Mouse (Mus musculus): ENCODE data around the gene Amotl1. TPM values are rescaled to one million over a fixed set of nuclear protein-coding genes. Genes with fewer than 3 reads are reported as not detected.

Gene Amotl1
- polyA plus RNA-seq, 1 experiment from 2014 or later, result 0.06 TPM

- Histone ChIP-seq H3K27ac (no peak overlapping the region), H3K4me3 (ENCODE audit: inconsistent target) (no peak overlapping the region), H3K36me3 (ENCODE audit: inconsistent target) (no peaks in the 10 kb centered on the region), H3K79me2 (ENCODE audit: inconsistent target) (no peaks in the 10 kb centered on the region)
- WGBS (ENCODE audit: missing documents), result 18% methylated on average over 2 of the region's 2 CpGs
These were observed 76.4 kb downstream of the Amotl1 start for GRCm38 (mm10) chr9:14568487-14568886.

GRCm38 (mm10) chr9:14564486-14564885, 80.4 kb downstream of the Amotl1 start:
- WGBS (ENCODE audit: missing documents), result 52% methylated on average over 3 of the region's 3 CpGs
- no peak overlapping the region for H3K4me3 ChIP-seq (ENCODE audit: inconsistent target)

GRCm38 (mm10) chr9:14563351-14563750, 81.5 kb downstream of the Amotl1 start:
- no peak overlapping the region for H3K4me3 ChIP-seq (ENCODE audit: inconsistent target)
- H3K27ac ChIP-seq, result no peak overlapping the region
- WGBS (ENCODE audit: missing documents), result 89% methylated on average over 7 of the region's 7 CpGs
- H3K79me2 ChIP-seq (ENCODE audit: inconsistent target), result no peaks in the 10 kb centered on the region
- no peaks in the 10 kb centered on the region for H3K36me3 ChIP-seq (ENCODE audit: inconsistent target)

More at GRCm38 (mm10) chr9:14564486-14564885, 80.4 kb downstream of the Amotl1 start:
- Histone ChIP-seq H3K27ac (no peak overlapping the region), H3K36me3 (ENCODE audit: inconsistent target) (no peaks in the 10 kb centered on the region), H3K79me2 (ENCODE audit: inconsistent target) (no peaks in the 10 kb centered on the region)

GRCm38 (mm10) chr9:14560545-14560944, 84.3 kb downstream of the Amotl1 start:
- Histone ChIP-seq H3K27ac (no peak overlapping the region), H3K79me2 (ENCODE audit: inconsistent target) (no peaks in the 10 kb centered on the region), H3K36me3 (ENCODE audit: inconsistent target) (no peaks in the 10 kb centered on the region), H3K4me3 (ENCODE audit: inconsistent target) (no peak overlapping the region)
- WGBS (ENCODE audit: missing documents), result 83% methylated on average over 4 of the region's 4 CpGs

GRCm38 (mm10) chr9:14559996-14560395, 84.9 kb downstream of the Amotl1 start:
- WGBS (ENCODE audit: missing documents), result 91% methylated on average over 9 of the region's 9 CpGs
- H3K79me2 ChIP-seq (ENCODE audit: inconsistent target), result no peaks in the 10 kb centered on the region
- no peaks in the 10 kb centered on the region for H3K36me3 ChIP-seq (ENCODE audit: inconsistent target)
- H3K4me3 ChIP-seq (ENCODE audit: inconsistent target), result no peak overlapping the region
- no peak overlapping the region for H3K27ac ChIP-seq

GRCm38 (mm10) chr9:14559430-14559829, 85.4 kb downstream of the Amotl1 start:
- no peak overlapping the region for H3K4me3 ChIP-seq (ENCODE audit: inconsistent target)
- no peaks in the 10 kb centered on the region for H3K79me2 ChIP-seq (ENCODE audit: inconsistent target)
- WGBS (ENCODE audit: missing documents), result 34% methylated on average over 10 of the region's 10 CpGs
- no peaks in the 10 kb centered on the region for H3K36me3 ChIP-seq (ENCODE audit: inconsistent target)
- H3K27ac ChIP-seq, result no peak overlapping the region

GRCm38 (mm10) chr9:14558332-14558731, 86.5 kb downstream of the Amotl1 start:
- 91% methylated on average over 10 of the region's 10 CpGs for WGBS (ENCODE audit: missing documents)
- Histone ChIP-seq H3K27ac (no peak overlapping the region), H3K4me3 (ENCODE audit: inconsistent target) (no peak overlapping the region), H3K79me2 (ENCODE audit: inconsistent target) (no peaks in the 10 kb centered on the region), H3K36me3 (ENCODE audit: inconsistent target) (no peaks in the 10 kb centered on the region)

- Histone ChIP-seq H3K4me3 (ENCODE audit: inconsistent target) (no peak overlapping the region), H3K36me3 (ENCODE audit: inconsistent target) (no peaks in the 10 kb centered on the region), H3K79me2 (ENCODE audit: inconsistent target) (no peaks in the 10 kb centered on the region), H3K27ac (no peak overlapping the region)
- WGBS (ENCODE audit: missing documents), result 68% methylated on average over 11 of the region's 11 CpGs
These were observed 96.5 kb downstream of the Amotl1 start for GRCm38 (mm10) chr9:14548366-14548761.

- Histone ChIP-seq H3K79me2 (ENCODE audit: inconsistent target) (no peaks in the 10 kb centered on the region), H3K36me3 (ENCODE audit: inconsistent target) (no peaks in the 10 kb centered on the region), H3K27ac (no peak overlapping the region), H3K4me3 (ENCODE audit: inconsistent target) (no peak overlapping the region)
- 74% methylated on average over 11 of the region's 12 CpGs for WGBS (ENCODE audit: missing documents)
These were observed 97.1 kb downstream of the Amotl1 start for GRCm38 (mm10) chr9:14547584-14548365.

- H3K4me3 ChIP-seq (ENCODE audit: inconsistent target), result no peak overlapping the region
- 88% methylated on average over 9 of the region's 9 CpGs for WGBS (ENCODE audit: missing documents)
- no peaks in the 10 kb centered on the region for H3K79me2 ChIP-seq (ENCODE audit: inconsistent target)
- no peaks in the 10 kb centered on the region for H3K36me3 ChIP-seq (ENCODE audit: inconsistent target)
- H3K27ac ChIP-seq, result no peak overlapping the region
These were observed 100.7 kb downstream of the Amotl1 start for GRCm38 (mm10) chr9:14544034-14544757.

GRCm38 (mm10) chr9:14534833-14535456, 109.9 kb downstream of the Amotl1 start:
- Histone ChIP-seq H3K27ac (no peak overlapping the region), H3K36me3 (ENCODE audit: inconsistent target) (no peaks in the 10 kb centered on the region), H3K4me3 (ENCODE audit: inconsistent target) (no peak overlapping the region), H3K79me2 (ENCODE audit: inconsistent target) (no peaks in the 10 kb centered on the region)
- 87% methylated on average over 9 of the region's 9 CpGs for WGBS (ENCODE audit: missing documents)

- no peaks in the 10 kb centered on the region for H3K79me2 ChIP-seq (ENCODE audit: inconsistent target)
- 90% methylated on average over 2 of the region's 2 CpGs for WGBS (ENCODE audit: missing documents)
- H3K36me3 ChIP-seq (ENCODE audit: inconsistent target), result no peaks in the 10 kb centered on the region
- H3K27ac ChIP-seq, result no peak overlapping the region
- H3K4me3 ChIP-seq (ENCODE audit: inconsistent target), result no peak overlapping the region
These were observed 111.2 kb downstream of the Amotl1 start for GRCm38 (mm10) chr9:14533659-14534058.

- 89% methylated on average over 3 of the region's 3 CpGs for whole genome bisulfite sequencing (ENCODE audit: missing documents)
- no peak overlapping the region for H3K4me3 ChIP-seq (ENCODE audit: inconsistent target)
- H3K27ac ChIP-seq, result no peak overlapping the region
- no peaks in the 10 kb centered on the region for H3K36me3 ChIP-seq (ENCODE audit: inconsistent target)
- H3K79me2 ChIP-seq (ENCODE audit: inconsistent target), result no peaks in the 10 kb centered on the region
These were observed 112.6 kb downstream of the Amotl1 start for GRCm38 (mm10) chr9:14532283-14532682.

- WGBS (ENCODE audit: missing documents), result 100% methylated on average over 5 of the region's 5 CpGs
- Histone ChIP-seq H3K79me2 (ENCODE audit: inconsistent target) (no peaks in the 10 kb centered on the region), H3K4me3 (ENCODE audit: inconsistent target) (no peak overlapping the region), H3K36me3 (ENCODE audit: inconsistent target) (no peaks in the 10 kb centered on the region), H3K27ac (no peak overlapping the region)
These were observed 114.9 kb downstream of the Amotl1 start for GRCm38 (mm10) chr9:14530004-14530403.

All from macrophage (primary cell).